In the genomic region with DNA sequence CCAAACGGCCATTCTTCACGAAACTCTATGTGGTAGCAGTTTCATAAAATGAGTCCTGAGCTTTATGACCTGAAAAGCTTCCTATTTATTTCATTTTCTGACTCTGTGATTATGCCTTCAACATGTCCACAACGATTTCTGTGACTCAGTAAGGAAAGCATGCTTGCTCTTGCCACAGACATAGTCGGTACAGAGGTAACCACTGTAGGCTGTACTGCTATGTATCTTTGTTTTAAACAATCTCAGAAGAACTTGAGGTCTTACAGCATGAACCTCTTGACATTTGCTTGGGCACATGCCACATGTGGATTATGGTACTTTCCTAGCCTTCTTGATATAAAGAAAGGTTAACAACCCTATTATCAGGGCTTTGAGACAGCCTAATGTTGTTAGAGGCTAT, we compare ENCODE assay signal across 24 mouse cellular contexts.
"Had no signal": no experiment of that assay in that cellular context is flagged by ENCODE, and none has a peak within 500 bp of the region (broad histone marks: within the 10 kb centered on the region; RNA-seq: fewer than 3 reads in every experiment).

No protein-coding gene starts in this region.

- H3K27me3 ChIP-seq: heart, embryonic 13.5 days; heart, embryonic 15.5 days; hindbrain, embryonic 13.5 days; hindbrain, embryonic 15.5 days; kidney, embryonic 15.5 days; limb, embryonic 15.5 days; liver, embryonic 12.5 days had no signal

- H3K27ac ChIP-seq: heart, adult 2 months; heart, embryonic 13.5 days; heart, embryonic 15.5 days; hindbrain, embryonic 13.5 days; hindbrain, embryonic 15.5 days; hindbrain, postnatal 0 days; kidney, embryonic 15.5 days; kidney, postnatal 0 days; layer of hippocampus, adult 2 months; limb, embryonic 13.5 days; limb, embryonic 15.5 days; liver, embryonic 12.5 days; liver, embryonic 14.5 days had no signal

- ATAC-seq: hindbrain, postnatal 0 days; intestine, embryonic 16.5 days; liver, embryonic 12.5 days had no signal

- H3K4me3 ChIP-seq: heart, adult 2 months; heart, embryonic 13.5 days; heart, embryonic 15.5 days; hindbrain, embryonic 13.5 days; hindbrain, embryonic 15.5 days; kidney, embryonic 15.5 days; layer of hippocampus, adult 2 months; limb, embryonic 13.5 days; limb, embryonic 15.5 days; liver, embryonic 12.5 days had no signal

- H3K4me1 ChIP-seq: heart, embryonic 15.5 days; hindbrain, embryonic 13.5 days; hindbrain, embryonic 15.5 days; kidney, embryonic 15.5 days; limb, embryonic 15.5 days; liver, embryonic 12.5 days had no signal

- DNase-seq: gastrocnemius, postnatal 14 days; gastrocnemius, postnatal 36 days; heart, adult 11 months; heart, adult 2 months; heart, postnatal 14 days; heart, postnatal 36 days; kidney, adult 11 months; kidney, adult 2 months; kidney, adult 9 months; kidney, postnatal 14 days; kidney, postnatal 4 days had no signal
